20 mouse cellular contexts compared by ENCODE assay signal in the genomic region with DNA sequence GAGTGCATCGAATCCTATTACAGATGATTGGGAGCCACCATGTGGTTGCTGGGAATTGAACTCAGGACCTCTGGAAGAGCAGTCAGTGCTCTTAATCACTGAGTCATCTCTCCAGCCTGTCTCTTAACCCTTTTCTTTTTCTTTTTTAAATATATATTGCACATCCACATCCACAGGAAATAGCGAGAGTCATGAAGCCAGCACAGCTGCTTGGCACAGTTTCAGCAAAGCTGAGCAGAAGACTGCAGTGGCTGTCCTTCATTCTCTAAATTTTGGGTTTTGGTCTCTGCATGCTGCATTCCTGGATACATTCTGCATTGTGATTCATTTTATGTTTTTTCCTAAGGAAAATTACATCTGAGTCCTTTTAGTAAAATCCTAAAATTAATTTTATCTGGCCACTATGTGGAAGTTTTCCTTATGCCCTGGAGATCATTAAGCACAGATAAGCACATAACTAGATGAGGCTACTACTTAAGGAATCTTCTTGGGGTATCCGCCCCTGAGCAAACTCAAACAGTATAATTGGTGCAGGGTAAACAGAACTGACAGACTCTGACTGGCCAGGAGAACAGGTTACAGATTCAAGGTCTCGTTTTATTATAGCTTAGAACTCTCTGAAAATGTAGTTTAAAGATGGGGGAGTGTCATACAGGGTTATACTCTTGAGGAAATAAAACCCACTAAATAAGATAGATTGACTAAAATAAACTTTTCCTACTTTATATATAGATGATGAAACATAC. TPM values are rescaled to one million over a fixed set of nuclear protein-coding genes. Genes with fewer than 3 reads are reported as not detected.
DNase-seq lines count a peak whose midpoint lies in the region; TF ChIP-seq lines count a peak whose summit lies in the region.
"Had no signal": no experiment of that assay in that cellular context is flagged by ENCODE, and none has a peak within 500 bp of the region (broad histone marks: within the 10 kb centered on the region; RNA-seq: fewer than 3 reads in every experiment).

No protein-coding gene starts in this region.

- H3K4me1 ChIP-seq in cerebellum, adult 2 months (ENCODE audit: control insufficient read depth, insufficient read depth, low read length), result no peaks in the 10 kb centered on the region
- H3K4me1 ChIP-seq: forebrain, embryonic 12.5 days; hindbrain, embryonic 15.5 days; liver, embryonic 12.5 days; lung, embryonic 15.5 days; midbrain, embryonic 15.5 days; neural tube, embryonic 15.5 days had no signal

- H3K27me3 ChIP-seq in cerebellum, adult 2 months (ENCODE audit: control insufficient read depth, insufficient read depth, low read length), result no peaks in the 10 kb centered on the region
- H3K27me3 ChIP-seq: forebrain, embryonic 12.5 days; hindbrain, embryonic 15.5 days; liver, embryonic 12.5 days; lung, embryonic 15.5 days; midbrain, embryonic 15.5 days; neural tube, embryonic 15.5 days had no signal

- intact Hi-C loops in heart, postnatal 25 days (cut with DNase I), result no loop called here

- TF ChIP-seq CTCF in cerebellum, adult 2 months (IDR thresholded peaks at IDR 0.05; ENCODE audit: borderline replicate concordance, insufficient read depth, low read depth, low read length), result no peak

- H3K4me3 ChIP-seq in cerebellum, adult 2 months (replicated peaks; ENCODE audit: insufficient read depth, low read depth, low read length), result no peak overlapping the region
- H3K4me3 ChIP-seq: forebrain, embryonic 12.5 days; gastrocnemius, adult 2 months; hindbrain, embryonic 15.5 days; liver, embryonic 12.5 days; lung, embryonic 15.5 days; midbrain, embryonic 15.5 days; neural tube, embryonic 15.5 days had no signal

- TF ChIP-seq POLR2A in cerebellum, adult 2 months (IDR thresholded peaks at IDR 0.05; ENCODE audit: borderline replicate concordance, insufficient read depth, low read length), result no peak

- WGBS in cerebellum, adult 2 months, result 84% methylated on average over 4 of the region's 4 CpGs

- H3K27ac ChIP-seq in cerebellum, adult 2 months (ENCODE audit: insufficient read depth, low read length), result no peak overlapping the region
- H3K27ac ChIP-seq: forebrain, embryonic 12.5 days; gastrocnemius, adult 2 months; hindbrain, embryonic 15.5 days; liver, embryonic 12.5 days; lung, embryonic 15.5 days; midbrain, embryonic 15.5 days; neural tube, embryonic 15.5 days had no signal

- peak; percentile 16 for DNase-seq in heart, adult 8-10 months (ENCODE audit: low spot score)
- DNase-seq in heart, postnatal 25 days (ENCODE audit: low spot score), result no peak
- peak; percentile 19 for DNase-seq in kidney, postnatal 14 days
- DNase-seq in kidney, adult 9 months, result no peak
- DNase-seq in 3T3-L1 (ENCODE audit: low read depth, low spot score) (peak; percentile 49), MN1 (ENCODE audit: low spot score) (peak; percentile 11)
- DNase-seq in cerebellum, adult 2 months, result no peak
- no peak for DNase-seq in layer of hippocampus, postnatal 25 days (ENCODE audit: extremely low spot score in 1 of 2, low spot score in 1 of 2)
- DNase-seq: adrenal gland, postnatal 10 days; cerebellum, postnatal 36 days; gastrocnemius, adult 2 months; kidney, postnatal 36 days; layer of hippocampus, adult 9-11 months; thymus, postnatal 25 days had no signal

RNA-seq across cellular contexts. Expression of gene Dennd5b, which starts 50.3 kb away (rescaled TPM):
- 10 to 100 TPM; 14.9 to 20.7 (median 17.2) TPM for total RNA-seq in heart, adult 8-10 months (2022)
- 10 to 100 TPM; 14.3 to 18.0 TPM for total RNA-seq in heart, postnatal 25 days (2021)
- 19.5 and 19.9 TPM in 2 replicates for polyA plus RNA-seq in cerebellum, adult 2 months (2012; rRNA removed)
- total RNA-seq in layer of hippocampus, postnatal 25 days (2021), result 10 to 100 TPM; 40.9 to 48.0 TPM

Comparison
In these comparisons a context has a peak if more than half of its experiments do, and no peak if none do; other contexts are left out.
1. DNase-seq: peak in heart, adult 8-10 months (single experiment), kidney, postnatal 14 days (single experiment), 3T3-L1 (single experiment) and MN1 (single experiment); none in heart, postnatal 25 days (single experiment), kidney, adult 9 months (single experiment), cerebellum, adult 2 months (0 of 2) and layer of hippocampus, postnatal 25 days (0 of 2).